Mouse (Mus musculus) adrenal gland, adult 2 months (tissue): ENCODE measurements at regions not wholly inside any gene's neighbourhood (a gene's known extent, or its start where the extent isn't known, plus 50 kb on each side); places are given as distances from the start of the nearest gene placed in this dataset.

ENCODE experiments used
- DNase-seq: peaks from one replicate; pipeline ENCODE4 v3.0.0; 2021

- DNase-seq: peak; percentile 70
Measured at GRCm38 (mm10) chr14:91889141-91889631, 2001.3 kb downstream of the Pcdh9 start.

DNA sequence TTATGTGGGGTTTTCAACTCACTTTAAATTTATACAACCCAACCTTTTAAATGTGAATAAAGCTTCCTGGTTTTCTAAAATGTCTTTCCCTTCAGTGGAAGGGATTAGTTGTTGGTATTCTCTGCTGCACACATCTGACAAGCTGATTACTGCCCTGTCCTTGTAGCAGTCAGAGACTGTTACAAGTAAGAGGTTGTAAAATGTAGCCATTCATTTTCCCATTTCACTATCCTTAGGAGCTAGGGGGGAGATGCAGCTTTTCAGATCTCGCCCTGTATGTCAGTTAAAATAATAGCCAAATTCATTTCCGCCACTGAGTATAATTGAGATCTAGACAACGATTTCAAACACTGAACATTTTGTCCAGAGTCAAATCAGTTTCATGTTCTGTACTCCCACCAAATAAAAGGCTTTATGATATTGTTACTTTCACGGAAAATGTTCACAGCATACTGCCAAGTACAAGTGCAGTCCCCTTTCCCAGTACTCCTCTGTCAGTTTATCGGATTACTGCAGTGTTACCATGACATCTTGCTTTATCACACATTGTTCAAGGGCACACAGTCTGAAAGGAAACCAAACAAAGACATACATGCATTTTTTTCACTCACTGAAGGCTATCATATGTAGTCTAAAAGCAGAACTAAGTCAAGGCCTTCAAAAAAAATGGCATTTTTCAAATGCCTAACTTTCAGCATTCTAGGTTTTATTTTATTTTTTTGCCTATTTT lies 2024.4 kb downstream of the Pcdh9 start:
- DNase-seq: peak; percentile 4

GRCm38 (mm10) chr14:91852258-91852657 lies 2038.2 kb downstream of the Pcdh9 start:
- no peak for DNase-seq
